Mouse (Mus musculus) retina, embryonic 14.5 days (tissue): ENCODE data around the gene Pear1.

ENCODE experiments used
- DNase-seq: peaks from one replicate; pipeline ENCODE4 v3.0.0-alpha.2; 2015; ENCODE audit warnings: low spot score

Pear1 gene

GRCm38 (mm10) chr3:87809322-87809962, 14.7 kb downstream of the Pear1 start:
- no peak for DNase-seq

GRCm38 (mm10) chr3:87804038-87804677, 19.9 kb downstream of the Pear1 start:
- no peak for DNase-seq

- no peak for DNase-seq
These were observed 22.4 kb downstream of the Pear1 start for GRCm38 (mm10) chr3:87801681-87802080.

- no peak for DNase-seq
These were observed 27.3 kb downstream of the Pear1 start, which contains the start of gene Insrr for GRCm38 (mm10) chr3:87796736-87797334. TSS of gene Insrr (plus strand) at chr3:87796951.

- peak; percentile 87 for DNase-seq
These were observed 28.5 kb downstream of the Pear1 start for GRCm38 (mm10) chr3:87795336-87796277.

- peak; percentile 60 for DNase-seq
These were observed 29.2 kb downstream of the Pear1 start, which contains the start of gene Ntrk1 for GRCm38 (mm10) chr3:87794922-87795325. TSS of gene Ntrk1 (minus strand) at chr3:87795162.

GRCm38 (mm10) chr3:87789768-87790167, 34.3 kb downstream of the Pear1 start:
- peak; percentile 58 for DNase-seq

GRCm38 (mm10) chr3:87789248-87789647, 34.9 kb downstream of the Pear1 start:
- no peak for DNase-seq

- DNase-seq = no peak
These were observed 38.4 kb downstream of the Pear1 start for GRCm38 (mm10) chr3:87785626-87786214.

GRCm38 (mm10) chr3:87785156-87785555, 39.0 kb downstream of the Pear1 start:
- no peak for DNase-seq

- DNase-seq = no peak
These were observed 40.7 kb downstream of the Pear1 start for GRCm38 (mm10) chr3:87783282-87784023.

GRCm38 (mm10) chr3:87779086-87779485, 45.0 kb downstream of the Pear1 start:
- DNase-seq = no peak

- no peak for DNase-seq
These were observed 45.8 kb downstream of the Pear1 start for GRCm38 (mm10) chr3:87778283-87778682.

GRCm38 (mm10) chr3:87771088-87771487, 53.0 kb downstream of the Pear1 start:
- DNase-seq = no peak

- peak; percentile 88 for DNase-seq
These were observed 53.8 kb downstream of the Pear1 start for GRCm38 (mm10) chr3:87770280-87770679.

GRCm38 (mm10) chr3:87769506-87769905, 54.6 kb downstream of the Pear1 start:
- DNase-seq = no peak

- peak; percentile 81 for DNase-seq
These were observed 55.3 kb downstream of the Pear1 start for GRCm38 (mm10) chr3:87768844-87769243.

GRCm38 (mm10) chr3:87768431-87768830, 55.7 kb downstream of the Pear1 start:
- DNase-seq = no peak

- DNase-seq = no peak
These were observed 56.3 kb downstream of the Pear1 start for GRCm38 (mm10) chr3:87767764-87768163.

- no peak for DNase-seq
These were observed 57.8 kb downstream of the Pear1 start for GRCm38 (mm10) chr3:87766284-87766667.
